ENCODE assay signal across 36 mouse cellular contexts in genomic region chr15:3316617-3317016, GRCm38 (mm10). TPM values are rescaled to one million over a fixed set of nuclear protein-coding genes. Genes with fewer than 3 reads are reported as not detected.
"Had no signal": no experiment of that assay in that cellular context is flagged by ENCODE, and none has a peak within 500 bp of the region (broad histone marks: within the 10 kb centered on the region; RNA-seq: fewer than 3 reads in every experiment).

No protein-coding gene starts in this region.

- H3K9me3 ChIP-seq: heart, embryonic 10.5 days; heart, embryonic 12.5 days; heart, embryonic 13.5 days; heart, embryonic 15.5 days; hindbrain, embryonic 10.5 days; hindbrain, embryonic 12.5 days; hindbrain, embryonic 13.5 days; hindbrain, embryonic 15.5 days; intestine, embryonic 15.5 days; kidney, embryonic 15.5 days had no signal

- H3K36me3 ChIP-seq: hindbrain, embryonic 10.5 days; hindbrain, embryonic 12.5 days; hindbrain, embryonic 13.5 days; hindbrain, embryonic 15.5 days had no signal

- H3K4me3 ChIP-seq: heart, embryonic 10.5 days; heart, embryonic 12.5 days; heart, embryonic 13.5 days; heart, embryonic 15.5 days; hindbrain, embryonic 10.5 days; hindbrain, embryonic 12.5 days; hindbrain, embryonic 13.5 days; hindbrain, embryonic 15.5 days; intestine, embryonic 15.5 days; kidney, embryonic 15.5 days; layer of hippocampus, adult 2 months had no signal

- H3K4me1 ChIP-seq: heart, embryonic 10.5 days; hindbrain, embryonic 10.5 days; hindbrain, embryonic 12.5 days; hindbrain, embryonic 13.5 days; hindbrain, embryonic 15.5 days; intestine, embryonic 15.5 days; kidney, embryonic 15.5 days had no signal

- DNase-seq: heart, postnatal 10 days; heart, postnatal 14 days; heart, postnatal 36 days; heart, postnatal 4 days; kidney, adult 11 months; kidney, adult 18-20 months; kidney, adult 2 months; kidney, adult 8-10 months; kidney, adult 9 months; kidney, postnatal 10 days; kidney, postnatal 14 days; kidney, postnatal 25 days; kidney, postnatal 36 days; kidney, postnatal 4 days; layer of hippocampus, adult 9-11 months; layer of hippocampus, postnatal 36 days had no signal

- H3K27ac ChIP-seq: heart, embryonic 10.5 days; heart, embryonic 13.5 days; heart, embryonic 15.5 days; hindbrain, embryonic 10.5 days; hindbrain, embryonic 12.5 days; hindbrain, embryonic 13.5 days; hindbrain, embryonic 14.5 days; hindbrain, embryonic 15.5 days; hindbrain, postnatal 0 days; intestine, embryonic 15.5 days; kidney, embryonic 15.5 days; kidney, postnatal 0 days; layer of hippocampus, adult 2 months had no signal

- H3K4me2 ChIP-seq: heart, embryonic 11.5 days; heart, embryonic 12.5 days; heart, embryonic 13.5 days; heart, embryonic 15.5 days; hindbrain, embryonic 12.5 days; hindbrain, embryonic 13.5 days; hindbrain, embryonic 14.5 days; hindbrain, embryonic 15.5 days; intestine, embryonic 15.5 days; kidney, embryonic 15.5 days had no signal

- ATAC-seq: hindbrain, embryonic 16.5 days; hindbrain, postnatal 0 days; inflammation-experienced regulatory T-cells, adult 6 months; intestine, embryonic 15.5 days; intestine, embryonic 16.5 days; intestine, postnatal 0 days had no signal

- H3K27me3 ChIP-seq: heart, embryonic 12.5 days; heart, embryonic 13.5 days; heart, embryonic 15.5 days; hindbrain, embryonic 12.5 days; hindbrain, embryonic 13.5 days; hindbrain, embryonic 15.5 days; intestine, embryonic 15.5 days; kidney, embryonic 15.5 days had no signal

- H3K9ac ChIP-seq: heart, embryonic 12.5 days; heart, embryonic 13.5 days; heart, embryonic 15.5 days; hindbrain, embryonic 12.5 days; hindbrain, embryonic 13.5 days; hindbrain, embryonic 14.5 days; hindbrain, embryonic 15.5 days; intestine, embryonic 15.5 days; kidney, embryonic 15.5 days had no signal

RNA-seq across cellular contexts. Expression of gene Ccdc152, which starts 13.3 kb away (rescaled TPM):
- polyA plus RNA-seq: heart, embryonic 10.5 days; hindbrain, embryonic 10.5 days; hindbrain, embryonic 11.5 days; hindbrain, embryonic 12.5 days; hindbrain, embryonic 15.5 days; kidney, embryonic 15.5 days had no signal
